Comparison of ENCODE assay signal across 23 mouse cellular contexts in genomic region chr11:119073876-119074433, GRCm38 (mm10). TPM values are rescaled to one million over a fixed set of nuclear protein-coding genes. Genes with fewer than 3 reads are reported as not detected.
A peak's percentile ranks its signal among the peaks of the same experiment; 100 is the strongest.
DNase-seq lines count a peak whose midpoint lies in the region; ATAC-seq lines count a peak whose summit lies in the region.
"Had no signal": no experiment of that assay in that cellular context is flagged by ENCODE, and none has a peak within 500 bp of the region (broad histone marks: within the 10 kb centered on the region; RNA-seq: fewer than 3 reads in every experiment).

No protein-coding gene starts in this region.

- H3K9me3 ChIP-seq in hindbrain, embryonic 13.5 days: no peaks in the 10 kb centered on the region
- H3K9me3 ChIP-seq in hindbrain, embryonic 14.5 days (ENCODE audit: control insufficient read depth, low read length): no peaks in the 10 kb centered on the region
- no peaks in the 10 kb centered on the region for H3K9me3 ChIP-seq in midbrain, embryonic 14.5 days (ENCODE audit: control insufficient read depth, low read length)
- H3K9me3 ChIP-seq in midbrain, embryonic 10.5 days (replicated peaks): no peaks in the 10 kb centered on the region; the same call in 1 of the 2 replicates
- no peaks in the 10 kb centered on the region for H3K9me3 ChIP-seq in neural tube, embryonic 15.5 days (replicated peaks)
- H3K9me3 ChIP-seq: heart, embryonic 15.5 days had no signal

- H3K36me3 ChIP-seq in hindbrain, embryonic 13.5 days: peaks cover 8% of the 10 kb centered on the region; the same call in 1 of the 2 replicates
- H3K36me3 ChIP-seq in hindbrain, embryonic 14.5 days (replicated peaks; ENCODE audit: control insufficient read depth, insufficient read depth): 0 out of 2 replicates have a peak, but pooled peaks cover 4% of the 10 kb centered on the region
- H3K36me3 ChIP-seq in midbrain, embryonic 14.5 days (ENCODE audit: control insufficient read depth, insufficient read depth, low read length): no peaks in the 10 kb centered on the region
- 0 out of 2 replicates have a peak, but pooled peaks cover 5% of the 10 kb centered on the region for H3K36me3 ChIP-seq in midbrain, embryonic 10.5 days
- H3K36me3 ChIP-seq in neural tube, embryonic 15.5 days: no peaks in the 10 kb centered on the region
- H3K36me3 ChIP-seq: G1E; heart, embryonic 15.5 days had no signal

- peak overlapping the region; percentile 35; the same call in 1 of the 2 replicates for H3K27ac ChIP-seq in hindbrain, embryonic 13.5 days
- H3K27ac ChIP-seq in hindbrain, embryonic 14.5 days: no peak overlapping the region
- 0 out of 2 replicates have a peak overlapping the region, but pooled peaks have one; percentile 13 for H3K27ac ChIP-seq in midbrain, embryonic 14.5 days (replicated peaks; ENCODE audit: low read depth, low read length)
- no peak overlapping the region for H3K27ac ChIP-seq in midbrain, embryonic 10.5 days (replicated peaks)
- H3K27ac ChIP-seq in neural tube, embryonic 15.5 days (replicated peaks): peak overlapping the region; percentile 41; the same call in 1 of the 2 replicates
- H3K27ac ChIP-seq: forebrain, embryonic 13.5 days; heart, adult 2 months; heart, embryonic 15.5 days had no signal

- peaks cover 34% of the 10 kb centered on the region for H3K4me1 ChIP-seq in hindbrain, embryonic 13.5 days (replicated peaks)
- peaks cover 9% of the 10 kb centered on the region for H3K4me1 ChIP-seq in hindbrain, embryonic 14.5 days (replicated peaks; ENCODE audit: control insufficient read depth, insufficient read depth, low read length)
- peaks cover 16% of the 10 kb centered on the region for H3K4me1 ChIP-seq in midbrain, embryonic 14.5 days (ENCODE audit: control insufficient read depth, insufficient read depth, low read length)
- peaks cover 14% of the 10 kb centered on the region for H3K4me1 ChIP-seq in midbrain, embryonic 10.5 days
- peaks cover 24% of the 10 kb centered on the region for H3K4me1 ChIP-seq in neural tube, embryonic 15.5 days

- 70% methylated on average over 6 of the region's 6 CpGs for WGBS in hindbrain, embryonic 13.5 days
- WGBS in hindbrain, embryonic 14.5 days: 72% methylated on average over 6 of the region's 6 CpGs
- 68% methylated on average over 6 of the region's 6 CpGs for WGBS in midbrain, embryonic 14.5 days
- WGBS in midbrain, embryonic 10.5 days: 79% methylated on average over 6 of the region's 6 CpGs
- 78% methylated on average over 6 of the region's 6 CpGs for WGBS in neural tube, embryonic 15.5 days

- H3K27me3 ChIP-seq in hindbrain, embryonic 13.5 days: peaks cover 41% of the 10 kb centered on the region
- no peaks in the 10 kb centered on the region for H3K27me3 ChIP-seq in hindbrain, embryonic 14.5 days (ENCODE audit: control insufficient read depth, insufficient read depth, low read length)
- H3K27me3 ChIP-seq in midbrain, embryonic 14.5 days (ENCODE audit: control insufficient read depth, insufficient read depth, low read length): peaks cover 3% of the 10 kb centered on the region; the same call in 1 of the 2 replicates
- H3K27me3 ChIP-seq in midbrain, embryonic 10.5 days (ENCODE audit: low read depth, poor library complexity, severe bottlenecking): peaks cover 85% of the 10 kb centered on the region
- H3K27me3 ChIP-seq in neural tube, embryonic 15.5 days (replicated peaks): peaks cover 7% of the 10 kb centered on the region
- H3K27me3 ChIP-seq: forebrain, embryonic 13.5 days had no signal

- ATAC-seq in hindbrain, embryonic 13.5 days (ENCODE audit: low FRiP score): no peak
- no peak for ATAC-seq in hindbrain, embryonic 14.5 days (ENCODE audit: low FRiP score)
- ATAC-seq in midbrain, embryonic 14.5 days (ENCODE audit: low FRiP score, low TSS enrichment): no peak
- no peak for ATAC-seq in neural tube, embryonic 15.5 days (ENCODE audit: low FRiP score)
- no peak for ATAC-seq in erythroblast, adult 5-6 weeks (replicated peaks; ENCODE audit: low FRiP score, poor library complexity, severe bottlenecking)
- ATAC-seq: CD4-positive, CD25-positive, alpha-beta regulatory T cell, adult 4 months; forebrain, embryonic 13.5 days; forebrain, postnatal 0 days; inflammation-experienced regulatory T-cells, adult 6 months; intestine, postnatal 0 days had no signal

- no peak overlapping the region for H3K4me3 ChIP-seq in hindbrain, embryonic 13.5 days
- H3K4me3 ChIP-seq in hindbrain, embryonic 14.5 days (replicated peaks; ENCODE audit: low read length): no peak overlapping the region
- no peak overlapping the region for H3K4me3 ChIP-seq in midbrain, embryonic 14.5 days (replicated peaks; ENCODE audit: low read depth, low read length)
- H3K4me3 ChIP-seq in midbrain, embryonic 10.5 days: no peak overlapping the region
- no peak overlapping the region for H3K4me3 ChIP-seq in neural tube, embryonic 15.5 days (replicated peaks)
- H3K4me3 ChIP-seq: forebrain, embryonic 13.5 days; heart, adult 2 months; heart, embryonic 15.5 days had no signal

- H3K9ac ChIP-seq in hindbrain, embryonic 13.5 days: 0 out of 2 replicates have a peak overlapping the region, but pooled peaks have one; percentile 19
- no peak overlapping the region for H3K9ac ChIP-seq in hindbrain, embryonic 14.5 days
- H3K9ac ChIP-seq in midbrain, embryonic 14.5 days (replicated peaks; ENCODE audit: low read length): no peak overlapping the region
- no peak overlapping the region for H3K9ac ChIP-seq in neural tube, embryonic 15.5 days (replicated peaks)
- H3K9ac ChIP-seq: forebrain, embryonic 13.5 days; forebrain, postnatal 0 days; heart, embryonic 15.5 days had no signal

- no peak for DNase-seq in hindbrain, embryonic 14.5 days (ENCODE audit: low spot score)
- DNase-seq in midbrain, embryonic 14.5 days: no peak
- no peak for DNase-seq in midbrain, embryonic 10.5 days (ENCODE audit: low spot score)
- DNase-seq in induced T-regulatory cell, adult 2 months (ENCODE audit: low read depth): peak; percentile 7
- DNase-seq: adrenal gland, postnatal 25 days; B cell, adult 2 months; cerebellum, adult 2 months; cerebellum, postnatal 10 days; forebrain, postnatal 0 days; gastrocnemius, postnatal 14 days; heart, adult 2 months; heart, postnatal 14 days; kidney, adult 8-10 months had no signal

- H3K4me2 ChIP-seq in hindbrain, embryonic 13.5 days: no peak overlapping the region
- H3K4me2 ChIP-seq in hindbrain, embryonic 14.5 days (replicated peaks): no peak overlapping the region
- H3K4me2 ChIP-seq in midbrain, embryonic 14.5 days (ENCODE audit: low read length): no peak overlapping the region
- H3K4me2 ChIP-seq in neural tube, embryonic 15.5 days: no peak overlapping the region
- H3K4me2 ChIP-seq: forebrain, embryonic 13.5 days; heart, embryonic 11.5 days; heart, embryonic 15.5 days had no signal

RNA-seq across cellular contexts. Expression of gene Cbx4, which starts 12.1 kb away (rescaled TPM):
- 14.1 and 15.8 TPM in 2 replicates for polyA plus RNA-seq in hindbrain, embryonic 13.5 days (2015; fragmentation: Nextera tagmentation; extraction: Ambion mirVana)
- polyA plus RNA-seq in hindbrain, embryonic 14.5 days (2014; fragmentation: Nextera tagmentation; extraction: Ambion mirVana): 16.8 and 20.2 TPM in 2 replicates
- 19.0 and 19.3 TPM in 2 replicates for polyA plus RNA-seq in midbrain, embryonic 14.5 days (2014; fragmentation: Nextera tagmentation; extraction: Ambion mirVana)
- 5.1 and 7.1 TPM in 2 replicates for polyA plus RNA-seq in midbrain, embryonic 10.5 days (2016; fragmentation: Nextera tagmentation; extraction: Ambion mirVana)
- polyA plus RNA-seq in neural tube, embryonic 15.5 days (2015; fragmentation: Nextera tagmentation; extraction: Ambion mirVana): 20.2 and 24.2 TPM in 2 replicates
- 4.8 and 7.7 TPM in 2 replicates for total RNA-seq in erythroblast, adult 5-6 weeks (2015; ENCODE audit: low replicate concordance)
- 4.3 and 9.4 TPM in 2 replicates for total RNA-seq in erythroblast, adult 5-6 weeks (2017; ENCODE audit: low replicate concordance)
- total RNA-seq: G1E had no signal

RNA-seq across cellular contexts. Expression of gene Cbx8, which starts 33.2 kb away (rescaled TPM):
- 10.0 and 11.1 TPM in 2 replicates for polyA plus RNA-seq in hindbrain, embryonic 13.5 days (2015; fragmentation: Nextera tagmentation; extraction: Ambion mirVana)
- polyA plus RNA-seq in hindbrain, embryonic 14.5 days (2014; fragmentation: Nextera tagmentation; extraction: Ambion mirVana): 8.5 and 9.8 TPM in 2 replicates
- 11.5 and 12.4 TPM in 2 replicates for polyA plus RNA-seq in midbrain, embryonic 14.5 days (2014; fragmentation: Nextera tagmentation; extraction: Ambion mirVana)
- polyA plus RNA-seq in midbrain, embryonic 10.5 days (2016; fragmentation: Nextera tagmentation; extraction: Ambion mirVana): 13.5 and 15.0 TPM in 2 replicates
- polyA plus RNA-seq in neural tube, embryonic 15.5 days (2015; fragmentation: Nextera tagmentation; extraction: Ambion mirVana): 7.2 and 7.3 TPM in 2 replicates
- 0.38 and 0.42 TPM in 2 replicates for total RNA-seq in erythroblast, adult 5-6 weeks (2015; ENCODE audit: low replicate concordance)
- total RNA-seq in erythroblast, adult 5-6 weeks (2017; ENCODE audit: low replicate concordance): 0.70 and 1.4 TPM in 2 replicates
- total RNA-seq: G1E had no signal
- polyA plus RNA-seq: G1E had no signal

RNA-seq across cellular contexts. Expression of gene Cbx2, which starts 51.2 kb away (rescaled TPM):
- polyA plus RNA-seq in hindbrain, embryonic 13.5 days (2015; fragmentation: Nextera tagmentation; extraction: Ambion mirVana): 20.3 and 24.2 TPM in 2 replicates
- 10.7 and 13.7 TPM in 2 replicates for polyA plus RNA-seq in hindbrain, embryonic 14.5 days (2014; fragmentation: Nextera tagmentation; extraction: Ambion mirVana)
- 15.6 and 20.7 TPM in 2 replicates for polyA plus RNA-seq in midbrain, embryonic 14.5 days (2014; fragmentation: Nextera tagmentation; extraction: Ambion mirVana)
- 108 and 110 TPM in 2 replicates for polyA plus RNA-seq in midbrain, embryonic 10.5 days (2016; fragmentation: Nextera tagmentation; extraction: Ambion mirVana)
- 8.3 and 13.3 TPM in 2 replicates for polyA plus RNA-seq in neural tube, embryonic 15.5 days (2015; fragmentation: Nextera tagmentation; extraction: Ambion mirVana)
- 0.19 and 0.42 TPM in 2 replicates for total RNA-seq in erythroblast, adult 5-6 weeks (2015; ENCODE audit: low replicate concordance)
- total RNA-seq in erythroblast, adult 5-6 weeks (2017; ENCODE audit: low replicate concordance): not detected in 2 replicates
- polyA plus RNA-seq: G1E had no signal

Comparison
In these comparisons a context has a peak if more than half of its experiments do, and no peak if none do; other contexts are left out.
1. H3K27ac ChIP-seq: peak in hindbrain, embryonic 13.5 days (single experiment), midbrain, embryonic 14.5 days (single experiment) and neural tube, embryonic 15.5 days (single experiment); none in hindbrain, embryonic 14.5 days (single experiment) and midbrain, embryonic 10.5 days (single experiment).